Mouse (Mus musculus) cerebral cortex, adult 2 months (tissue): ENCODE results near the gene Dpy30.

Experiments
- WGBS: fragments of 180-500 bp; shearing (Covaris S2); methylation state at CpG from one replicate; pipeline ENCODE4 v1.1.7; 2018; 5-methylcytosine and 5-hydroxymethylcytosine counted together

Dpy30 gene

GRCm38 (mm10) chr17:74294426-74295025 lies 29.2 kb downstream of the Dpy30 start:
- under 1% methylated on average over 80 of the region's 80 CpGs for WGBS

- WGBS: 2% methylated on average over 18 of the region's 18 CpGs
These were observed 29.9 kb downstream of the Dpy30 start for GRCm38 (mm10) chr17:74293687-74294425.

- WGBS: 89% methylated on average over 4 of the region's 4 CpGs
These were observed 31.9 kb downstream of the Dpy30 start for GRCm38 (mm10) chr17:74291640-74292361.

GRCm38 (mm10) chr17:74290198-74290597 lies 33.5 kb downstream of the Dpy30 start:
- 69% methylated on average over 3 of the region's 3 CpGs for WGBS

GRCm38 (mm10) chr17:74288626-74289025 lies 35.1 kb downstream of the Dpy30 start:
- 83% methylated on average over 2 of the region's 2 CpGs for WGBS

- WGBS: 82% methylated on average over 4 of the region's 4 CpGs
These were observed 37.5 kb downstream of the Dpy30 start for GRCm38 (mm10) chr17:74286140-74286730.

GRCm38 (mm10) chr17:74285730-74286129 lies 38.0 kb downstream of the Dpy30 start:
- 80% methylated on average over 2 of the region's 2 CpGs for WGBS

GRCm38 (mm10) chr17:74284397-74285115 lies 39.2 kb downstream of the Dpy30 start:
- 57% methylated on average over 2 of the region's 2 CpGs for WGBS

GRCm38 (mm10) chr17:74282024-74282423 lies 41.7 kb downstream of the Dpy30 start:
- 80% methylated on average over 3 of the region's 3 CpGs for WGBS

GRCm38 (mm10) chr17:74278966-74279869 lies 44.5 kb downstream of the Dpy30 start:
- 88% methylated on average over 8 of the region's 8 CpGs for WGBS

- 78% methylated on average over 3 of the region's 3 CpGs for WGBS
These were observed 49.3 kb downstream of the Dpy30 start for GRCm38 (mm10) chr17:74274471-74274870.

GRCm38 (mm10) chr17:74272683-74273205 lies 51.0 kb downstream of the Dpy30 start:
- WGBS: 79% methylated on average over 16 of the region's 16 CpGs

GRCm38 (mm10) chr17:74271541-74272268 lies 52.0 kb downstream of the Dpy30 start:
- WGBS: 96% methylated on average over 3 of the region's 3 CpGs

GRCm38 (mm10) chr17:74270205-74270604 lies 53.5 kb downstream of the Dpy30 start:
- 62% methylated on average over 2 of the region's 2 CpGs for WGBS

- 93% methylated on average over 11 of the region's 11 CpGs for WGBS
These were observed 56.1 kb downstream of the Dpy30 start for GRCm38 (mm10) chr17:74267415-74268180.

- 59% methylated on average over 1 of the region's 1 CpGs for WGBS
These were observed 58.1 kb downstream of the Dpy30 start for GRCm38 (mm10) chr17:74265636-74266035.

- 28% methylated on average over 5 of the region's 5 CpGs for WGBS
These were observed 58.6 kb downstream of the Dpy30 start for GRCm38 (mm10) chr17:74265156-74265505.

- 63% methylated on average over 3 of the region's 3 CpGs for whole genome bisulfite sequencing
These were observed 59.2 kb downstream of the Dpy30 start for GRCm38 (mm10) chr17:74264333-74265155.
